Mouse (Mus musculus) cerebellum, adult 2 months (tissue): Measurements from ENCODE around the gene St6galnac3. TPM values are rescaled to one million over a fixed set of nuclear protein-coding genes. Genes with fewer than 3 reads are reported as not detected.

Experiments used
- DNase-seq, 2 experiments: peaks; one replicate each; pipeline ENCODE4 v3.0.0; 2021
- H3K27ac ChIP-seq: fragments of 200-500 bp; 2 replicates; pipeline ENCODE4 v1.5.1; 2012; ENCODE audit warnings: low read length, control low read depth, inconsistent platforms; ENCODE audit not compliant: insufficient read depth
- H3K27me3 ChIP-seq: fragments of 200-500 bp; 2 replicates; pipeline ENCODE4 v1.6.1; 2012; ENCODE audit warnings: inconsistent platforms, mild to moderate bottlenecking, low read length, moderate library complexity; ENCODE audit not compliant: control insufficient read depth, insufficient read depth
- H3K4me1 ChIP-seq: fragments of 200-500 bp; 2 replicates; pipeline ENCODE4 v1.6.1; 2011; ENCODE audit warnings: low read length; ENCODE audit not compliant: control insufficient read depth, insufficient read depth
- H3K4me3 ChIP-seq: fragments of 200-500 bp; replicated peaks from 2 replicates; pipeline ENCODE3; 2011; ENCODE audit warnings: mild to moderate bottlenecking, low read depth, low read length, control low read depth; ENCODE audit not compliant: insufficient read depth
- CTCF ChIP-seq: fragments of 200-500 bp; IDR thresholded peaks from 2 replicates; pipeline ENCODE4 v1.5.1; 2011; ENCODE audit warnings: low read depth, mild to moderate bottlenecking, control low read depth, low read length, moderate library complexity, borderline replicate concordance; ENCODE audit not compliant: insufficient read depth
- POLR2A ChIP-seq: fragments of 200-500 bp; IDR thresholded peaks from 2 replicates; pipeline ENCODE4 v1.6.1; 2011; ENCODE audit warnings: low read length, control low read depth, borderline replicate concordance; ENCODE audit not compliant: insufficient read depth
- WGBS: fragments of 180-500 bp; shearing (Covaris S2); methylation state at CpG from one replicate; pipeline ENCODE4 v1.1.7; 2018; 5-methylcytosine and 5-hydroxymethylcytosine counted together
- polyA plus RNA-seq: library from polyadenylated mRNA; depleted of rRNA; stranded (reverse); fragments of >200 nt; gene quantifications from 2 replicates; pipeline ENCODE4 v1.2.3, GENCODE M21; 2012

Gene St6galnac3
- polyA plus RNA-seq, 1 experiment, result 14.6 TPM

DNA sequence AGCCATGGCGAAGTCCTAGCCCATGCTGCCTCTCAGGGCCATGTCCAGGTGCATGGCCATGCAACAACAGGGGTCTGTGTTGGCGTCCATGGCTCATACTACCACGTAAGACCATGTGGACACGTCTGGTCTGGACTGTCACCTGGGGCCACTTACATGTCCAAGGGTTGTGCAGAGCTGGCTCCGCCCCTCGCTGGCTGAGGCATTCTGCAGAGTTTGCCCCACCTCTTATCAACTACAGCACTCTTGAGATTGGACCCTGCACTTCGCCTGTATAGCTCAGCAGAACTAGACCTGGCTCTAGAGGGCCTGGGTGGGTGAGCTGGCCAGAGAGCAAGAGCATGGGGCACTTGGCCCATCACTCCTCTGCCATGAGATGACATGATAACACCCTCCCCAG, 171.7 kb downstream of the St6galnac3 start:
- Histone ChIP-seq H3K27me3 (no peaks in the 10 kb centered on the region), H3K4me1 (no peaks in the 10 kb centered on the region), H3K4me3 (no peak overlapping the region), H3K27ac (no peak overlapping the region)
- 93% methylated on average over 7 of the region's 7 CpGs for WGBS
- no peak for TF ChIP-seq CTCF
- TF ChIP-seq POLR2A, result no peak
- DNase-seq, result no peak

GRCm38 (mm10) chr3:153546936-153547683, 177.9 kb downstream of the St6galnac3 start:
- DNase-seq, result peak in 1 of 2 experiments; percentile 37
- H3K4me3 ChIP-seq, result no peak overlapping the region
- WGBS, result 63% methylated on average over 7 of the region's 7 CpGs
- TF ChIP-seq POLR2A, result no peak
- no peak for TF ChIP-seq CTCF
- peaks cover 8% of the 10 kb centered on the region for H3K4me1 ChIP-seq
- no peaks in the 10 kb centered on the region for H3K27me3 ChIP-seq
- H3K27ac ChIP-seq, result no peak overlapping the region

GRCm38 (mm10) chr3:153539851-153540250, 185.1 kb downstream of the St6galnac3 start:
- Histone ChIP-seq H3K27me3 (no peaks in the 10 kb centered on the region), H3K4me3 (no peak overlapping the region), H3K27ac (no peak overlapping the region), H3K4me1 (no peaks in the 10 kb centered on the region; the same call in 1 of the 2 replicates)
- WGBS, result 93% methylated on average over 14 of the region's 14 CpGs
- TF ChIP-seq CTCF (no peak), POLR2A (no peak)
- DNase-seq, result no peak

GRCm38 (mm10) chr3:153538396-153538795, 186.6 kb downstream of the St6galnac3 start:
- no peak for TF ChIP-seq CTCF
- TF ChIP-seq POLR2A, result no peak
- no peak for DNase-seq
- no peaks in the 10 kb centered on the region; the same call in 1 of the 2 replicates for H3K4me1 ChIP-seq
- no peak overlapping the region for H3K4me3 ChIP-seq
- H3K27me3 ChIP-seq, result no peaks in the 10 kb centered on the region
- 15% methylated on average over 2 of the region's 2 CpGs for WGBS
- no peak overlapping the region for H3K27ac ChIP-seq

- no peak overlapping the region for H3K4me3 ChIP-seq
- TF ChIP-seq POLR2A (no peak), CTCF (no peak)
- no peak overlapping the region for H3K27ac ChIP-seq
- WGBS, result 95% methylated on average over 3 of the region's 3 CpGs
- no peaks in the 10 kb centered on the region for H3K27me3 ChIP-seq
- no peak for DNase-seq
- no peaks in the 10 kb centered on the region; the same call in 1 of the 2 replicates for H3K4me1 ChIP-seq
Measured at GRCm38 (mm10) chr3:153537435-153537834, 187.5 kb downstream of the St6galnac3 start.

DNA sequence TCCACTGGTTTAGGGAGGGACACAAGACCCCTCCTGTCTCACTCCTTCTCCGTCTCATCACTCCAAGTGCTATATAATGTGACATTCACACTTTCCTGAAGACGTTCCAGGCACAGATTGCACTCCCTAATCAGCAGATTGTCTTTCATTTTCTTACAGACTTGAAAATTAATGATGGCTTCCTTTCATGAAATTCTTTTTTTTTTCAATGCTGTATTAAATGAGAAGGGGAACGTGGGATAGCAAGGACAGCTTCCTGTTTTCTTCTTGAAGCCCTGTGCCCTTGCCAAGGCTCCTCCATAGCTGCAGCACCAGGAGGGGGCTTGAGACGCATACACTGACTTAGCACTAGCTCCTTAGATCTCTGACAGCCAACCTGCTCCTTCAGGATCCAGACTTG, 188.7 kb downstream of the St6galnac3 start:
- Histone ChIP-seq H3K4me1 (no peaks in the 10 kb centered on the region; the same call in 1 of the 2 replicates), H3K27ac (no peak overlapping the region), H3K27me3 (no peaks in the 10 kb centered on the region), H3K4me3 (no peak overlapping the region)
- 81% methylated on average over 4 of the region's 4 CpGs for WGBS
- TF ChIP-seq CTCF, result no peak
- TF ChIP-seq POLR2A, result no peak
- no peak for DNase-seq

DNA sequence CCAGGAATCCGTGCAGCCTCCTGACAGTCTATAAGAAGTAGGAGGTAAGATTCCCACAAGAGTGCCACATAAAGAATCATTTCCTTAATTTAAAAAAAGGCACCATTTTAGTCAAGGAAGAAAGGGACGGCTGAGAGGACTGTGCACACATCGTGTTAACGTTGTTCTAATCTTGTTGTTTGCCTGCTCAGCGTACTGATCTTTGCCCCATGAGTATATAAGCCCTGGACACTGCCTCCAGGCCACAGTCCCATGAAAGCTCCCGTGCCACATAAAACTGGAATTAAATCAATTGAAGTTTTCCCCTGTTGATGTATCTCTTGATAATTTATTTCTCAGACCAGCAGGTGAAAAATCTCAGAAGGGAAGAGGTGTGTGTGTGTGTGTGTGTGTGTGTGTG, 195.8 kb downstream of the St6galnac3 start:
- no peak overlapping the region for H3K4me3 ChIP-seq
- no peak for DNase-seq
- no peak overlapping the region for H3K27ac ChIP-seq
- H3K27me3 ChIP-seq, result no peaks in the 10 kb centered on the region
- WGBS, result 93% methylated on average over 6 of the region's 6 CpGs
- TF ChIP-seq CTCF, result no peak
- TF ChIP-seq POLR2A, result no peak
- H3K4me1 ChIP-seq, result no peaks in the 10 kb centered on the region

GRCm38 (mm10) chr3:153525151-153525768, 199.7 kb downstream of the St6galnac3 start:
- 84% methylated on average over 6 of the region's 6 CpGs for WGBS
- DNase-seq, result no peak
- no peaks in the 10 kb centered on the region for H3K27me3 ChIP-seq
- H3K4me3 ChIP-seq, result no peak overlapping the region
- TF ChIP-seq CTCF (no peak), POLR2A (no peak)
- H3K27ac ChIP-seq, result no peak overlapping the region
- H3K4me1 ChIP-seq, result no peaks in the 10 kb centered on the region
